Mouse (Mus musculus): ENCODE measurements around the gene Wdr45. TPM values are rescaled to one million over a fixed set of nuclear protein-coding genes. Genes with fewer than 3 reads are reported as not detected.

The Wdr45 gene
- polyA plus RNA-seq, 1 experiment from 2014 or later: 24.0 TPM

DNA sequence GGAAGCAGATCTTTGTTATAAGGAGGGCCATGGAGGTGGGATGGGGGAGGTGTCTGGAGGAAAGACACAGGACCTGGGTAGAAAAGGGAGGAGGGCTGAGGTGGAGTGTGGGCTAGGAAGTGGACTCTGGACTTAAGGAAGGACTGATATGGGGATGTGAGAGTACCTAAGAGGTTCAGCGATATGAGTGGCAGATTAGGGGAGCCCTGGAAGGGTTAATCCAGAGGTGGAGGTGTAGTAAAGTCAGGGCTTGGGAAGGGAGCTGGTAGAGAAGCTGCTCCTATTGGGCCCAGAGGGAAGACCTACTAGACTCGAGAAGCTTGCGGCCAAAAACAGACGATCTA lies 14.8 kb downstream of the Wdr45 start:
- no peaks in the 10 kb centered on the region for H3K27me3 ChIP-seq (ENCODE audit: control insufficient read depth, insufficient read depth, low read length)
- peak overlapping the region; percentile 64 for H3K4me2 ChIP-seq (ENCODE audit: low read length)
- 47% methylated on average over 4 of the region's 4 CpGs for WGBS
- peak overlapping the region; percentile 48 to 83 for H3K4me3 ChIP-seq (ENCODE audit: control insufficient read depth in 1 of 2, insufficient read depth in 1 of 2, low read depth in 1 of 2, low read length in 2 of 2)
- H3K27ac ChIP-seq (replicated peaks in 1 of 2; ENCODE audit: control insufficient read depth in 1 of 2, insufficient read depth in 1 of 2, low read depth in 2 of 2, low read length in 2 of 2): no peak overlapping the region
- no peaks in the 10 kb centered on the region for H3K4me1 ChIP-seq (ENCODE audit: control insufficient read depth in 2 of 2, insufficient read depth in 2 of 2, low read length in 2 of 2)
- no peaks in the 10 kb centered on the region for H3K9me3 ChIP-seq (ENCODE audit: control insufficient read depth, low read length)
- peak overlapping the region; percentile 50 for H3K9ac ChIP-seq (ENCODE audit: low read length)
- no peak for ATAC-seq (ENCODE audit: insufficient number of reproducible peaks, insufficient read depth, low FRiP score, low read depth)
- peaks cover 27% of the 10 kb centered on the region for H3K36me3 ChIP-seq (ENCODE audit: control insufficient read depth, insufficient read depth, low read length)

DNA sequence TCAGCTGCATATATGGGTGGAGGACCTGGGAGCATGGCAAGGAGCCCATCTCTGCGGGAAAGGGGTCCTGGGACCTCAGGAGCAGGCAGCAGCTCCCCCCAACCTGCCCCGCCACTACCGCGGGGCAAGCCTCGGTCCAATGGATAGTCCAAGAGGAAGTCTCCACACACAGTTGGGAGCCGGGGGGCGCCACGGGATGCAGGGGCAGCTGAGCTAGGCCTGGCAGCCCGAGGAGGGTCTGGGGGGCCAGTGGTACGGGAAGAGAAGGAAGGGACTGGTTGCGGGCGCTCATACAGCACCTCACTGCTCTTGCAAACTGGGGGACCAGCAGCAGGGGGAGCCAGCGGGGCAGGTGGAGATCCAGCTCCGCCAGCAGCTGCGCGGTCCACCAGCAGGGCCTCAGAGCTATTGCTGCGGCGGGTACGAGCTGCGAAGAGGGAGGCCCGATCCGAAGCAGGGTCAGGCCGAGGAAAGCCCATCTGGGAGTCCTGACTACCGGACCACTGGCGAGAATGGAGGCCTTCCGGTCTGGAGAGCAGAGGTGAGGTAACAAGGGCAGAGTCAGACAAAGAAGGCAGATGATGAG lies 19.5 kb downstream of the Wdr45 start:
- Histone ChIP-seq H3K4me3 (ENCODE audit: control insufficient read depth in 1 of 2, insufficient read depth in 1 of 2, low read depth in 1 of 2, low read length in 2 of 2) (no peak overlapping the region), H3K4me1 (ENCODE audit: control insufficient read depth in 2 of 2, insufficient read depth in 2 of 2, low read length in 2 of 2) (no peaks in the 10 kb centered on the region), H3K36me3 (ENCODE audit: control insufficient read depth, insufficient read depth, low read length) (no peaks in the 10 kb centered on the region), H3K9me3 (ENCODE audit: control insufficient read depth, low read length) (no peaks in the 10 kb centered on the region), H3K27ac (replicated peaks in 1 of 2; ENCODE audit: control insufficient read depth in 1 of 2, insufficient read depth in 1 of 2, low read depth in 2 of 2, low read length in 2 of 2) (no peak overlapping the region), H3K4me2 (ENCODE audit: low read length) (0 out of 2 replicates have a peak overlapping the region, but pooled peaks have one; percentile 8), H3K27me3 (ENCODE audit: control insufficient read depth, insufficient read depth, low read length) (no peaks in the 10 kb centered on the region), H3K9ac (ENCODE audit: low read length) (no peak overlapping the region; the same call in 1 of the 2 replicates)
- no peak for ATAC-seq (ENCODE audit: insufficient number of reproducible peaks, insufficient read depth, low FRiP score, low read depth)
- 17% methylated on average over 18 of the region's 26 CpGs for WGBS

DNA sequence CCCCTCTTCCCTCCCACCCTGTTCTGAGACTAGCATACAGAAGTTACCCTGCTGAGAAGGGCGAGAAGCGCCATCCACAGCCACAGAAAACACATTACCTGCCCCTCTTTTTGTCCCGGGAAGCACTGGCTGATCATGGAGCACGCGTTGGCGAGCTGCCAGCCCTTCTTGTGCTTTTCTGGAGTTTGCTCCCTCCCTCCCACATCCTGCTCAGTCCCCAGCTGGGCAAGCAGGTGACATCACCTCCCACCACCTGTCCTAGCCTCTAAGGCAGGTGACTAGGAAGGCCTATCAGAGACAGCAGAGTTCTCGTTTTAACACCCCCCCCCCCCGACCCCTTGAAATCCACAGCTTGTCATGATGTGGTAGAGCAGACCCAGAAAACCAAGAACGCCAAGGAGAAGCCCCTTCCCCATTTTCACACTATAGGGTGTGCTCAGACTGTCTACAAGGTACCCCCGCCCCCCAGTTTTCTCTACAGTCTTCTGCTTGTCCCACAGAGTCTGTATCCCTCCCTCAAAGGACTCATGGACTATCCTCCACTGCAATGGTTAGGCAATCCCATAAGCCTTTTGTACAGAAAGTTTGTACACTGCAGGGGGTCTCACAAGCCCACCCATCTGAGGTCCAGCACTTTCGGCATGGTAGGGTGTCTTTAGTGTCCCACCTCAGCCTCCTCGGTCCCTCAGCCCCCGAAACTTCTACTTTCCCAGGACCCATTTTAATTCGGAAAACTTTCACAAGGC lies 25.4 kb downstream of the Wdr45 start:
- Histone ChIP-seq H3K4me1 (ENCODE audit: control insufficient read depth in 2 of 2, insufficient read depth in 2 of 2, low read length in 2 of 2) (no peaks in the 10 kb centered on the region; a peak in 1 of 4 replicates), H3K4me3 (ENCODE audit: control insufficient read depth in 1 of 2, insufficient read depth in 1 of 2, low read depth in 1 of 2, low read length in 2 of 2) (no peak overlapping the region), H3K27me3 (ENCODE audit: control insufficient read depth, insufficient read depth, low read length) (no peaks in the 10 kb centered on the region), H3K36me3 (ENCODE audit: control insufficient read depth, insufficient read depth, low read length) (no peaks in the 10 kb centered on the region), H3K27ac (replicated peaks in 1 of 2; ENCODE audit: control insufficient read depth in 1 of 2, insufficient read depth in 1 of 2, low read depth in 2 of 2, low read length in 2 of 2) (no peak overlapping the region), H3K9me3 (ENCODE audit: control insufficient read depth, low read length) (no peaks in the 10 kb centered on the region), H3K9ac (ENCODE audit: low read length) (no peak overlapping the region), H3K4me2 (ENCODE audit: low read length) (no peak overlapping the region)
- 65% methylated on average over 14 of the region's 14 CpGs for WGBS
- ATAC-seq (ENCODE audit: insufficient number of reproducible peaks, insufficient read depth, low FRiP score, low read depth): no peak

DNA sequence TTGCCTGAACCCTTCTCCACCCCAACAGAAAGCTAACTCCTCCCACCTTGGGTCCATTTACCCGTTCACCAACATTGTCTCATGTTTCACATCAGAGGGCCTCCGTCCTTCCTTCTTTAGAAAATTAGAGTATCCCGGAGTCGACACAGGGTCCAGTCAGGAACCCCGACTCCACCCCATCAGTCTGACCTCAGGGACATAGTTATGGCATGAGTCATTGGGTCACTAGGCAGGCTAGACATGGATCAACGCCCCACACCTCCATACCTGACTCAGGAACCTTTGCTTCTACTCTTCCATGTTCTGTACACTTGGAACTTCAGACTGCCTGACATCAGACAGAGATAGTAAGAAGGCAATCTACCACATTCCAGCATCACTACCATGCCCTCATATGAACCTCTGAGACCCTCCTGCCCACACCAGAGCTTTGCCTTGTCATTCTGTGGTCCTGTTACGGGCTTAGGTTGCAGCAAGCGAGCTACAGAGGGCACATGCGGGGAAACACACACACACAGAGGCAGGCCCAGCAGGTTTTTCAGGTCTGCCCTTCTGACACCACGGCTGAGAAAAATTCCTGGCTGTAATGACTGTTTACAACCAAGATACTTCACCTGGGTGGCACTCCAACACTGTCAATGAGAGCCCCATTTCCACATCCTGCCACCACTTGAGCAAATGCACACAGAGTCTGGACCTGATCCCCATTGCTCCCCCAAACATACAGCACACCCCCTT lies 26.1 kb downstream of the Wdr45 start:
- no peak overlapping the region for H3K4me2 ChIP-seq (ENCODE audit: low read length)
- no peaks in the 10 kb centered on the region for H3K36me3 ChIP-seq (ENCODE audit: control insufficient read depth, insufficient read depth, low read length)
- H3K9me3 ChIP-seq (ENCODE audit: control insufficient read depth, low read length): no peaks in the 10 kb centered on the region
- no peaks in the 10 kb centered on the region for H3K27me3 ChIP-seq (ENCODE audit: control insufficient read depth, insufficient read depth, low read length)
- 37% methylated on average over 10 of the region's 10 CpGs for WGBS
- H3K9ac ChIP-seq (ENCODE audit: low read length): no peak overlapping the region
- no peak overlapping the region for H3K4me3 ChIP-seq (ENCODE audit: control insufficient read depth in 1 of 2, insufficient read depth in 1 of 2, low read depth in 1 of 2, low read length in 2 of 2)
- ATAC-seq (ENCODE audit: insufficient number of reproducible peaks, insufficient read depth, low FRiP score, low read depth): no peak
- H3K27ac ChIP-seq (replicated peaks in 1 of 2; ENCODE audit: control insufficient read depth in 1 of 2, insufficient read depth in 1 of 2, low read depth in 2 of 2, low read length in 2 of 2): no peak overlapping the region
- H3K4me1 ChIP-seq (ENCODE audit: control insufficient read depth in 2 of 2, insufficient read depth in 2 of 2, low read length in 2 of 2): no peaks in the 10 kb centered on the region; a peak in 1 of 4 replicates

DNA sequence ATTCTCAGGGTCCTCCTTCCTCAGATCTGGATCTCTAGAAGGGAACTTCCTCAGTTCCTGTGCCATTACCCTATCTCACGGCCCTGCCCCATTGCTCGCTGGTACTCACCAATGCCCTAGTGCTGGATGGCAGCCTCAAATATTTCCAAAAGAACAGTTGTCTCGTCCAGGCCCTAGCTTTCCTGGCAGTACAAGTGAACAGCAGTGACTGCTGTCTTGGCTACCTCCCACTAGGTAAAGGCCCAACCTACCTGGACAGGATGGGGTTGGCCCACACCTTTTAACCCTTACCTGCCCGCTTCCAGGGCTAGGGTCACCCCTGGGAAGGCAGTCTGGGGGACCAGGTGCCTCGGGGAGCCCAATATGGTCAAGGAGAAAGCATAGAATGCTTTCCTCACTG lies 27.0 kb downstream of the Wdr45 start:
- no peaks in the 10 kb centered on the region; a peak in 1 of 4 replicates for H3K4me1 ChIP-seq (ENCODE audit: control insufficient read depth in 2 of 2, insufficient read depth in 2 of 2, low read length in 2 of 2)
- no peak overlapping the region for H3K9ac ChIP-seq (ENCODE audit: low read length)
- H3K27me3 ChIP-seq (ENCODE audit: control insufficient read depth, insufficient read depth, low read length): no peaks in the 10 kb centered on the region
- 73% methylated on average over 5 of the region's 5 CpGs for WGBS
- H3K4me3 ChIP-seq (ENCODE audit: control insufficient read depth in 1 of 2, insufficient read depth in 1 of 2, low read depth in 1 of 2, low read length in 2 of 2): no peak overlapping the region
- ATAC-seq (ENCODE audit: insufficient number of reproducible peaks, insufficient read depth, low FRiP score, low read depth): no peak
- H3K9me3 ChIP-seq (ENCODE audit: control insufficient read depth, low read length): no peaks in the 10 kb centered on the region
- no peak overlapping the region for H3K4me2 ChIP-seq (ENCODE audit: low read length)
- H3K27ac ChIP-seq (replicated peaks in 1 of 2; ENCODE audit: control insufficient read depth in 1 of 2, insufficient read depth in 1 of 2, low read depth in 2 of 2, low read length in 2 of 2): no peak overlapping the region
- no peaks in the 10 kb centered on the region for H3K36me3 ChIP-seq (ENCODE audit: control insufficient read depth, insufficient read depth, low read length)

DNA sequence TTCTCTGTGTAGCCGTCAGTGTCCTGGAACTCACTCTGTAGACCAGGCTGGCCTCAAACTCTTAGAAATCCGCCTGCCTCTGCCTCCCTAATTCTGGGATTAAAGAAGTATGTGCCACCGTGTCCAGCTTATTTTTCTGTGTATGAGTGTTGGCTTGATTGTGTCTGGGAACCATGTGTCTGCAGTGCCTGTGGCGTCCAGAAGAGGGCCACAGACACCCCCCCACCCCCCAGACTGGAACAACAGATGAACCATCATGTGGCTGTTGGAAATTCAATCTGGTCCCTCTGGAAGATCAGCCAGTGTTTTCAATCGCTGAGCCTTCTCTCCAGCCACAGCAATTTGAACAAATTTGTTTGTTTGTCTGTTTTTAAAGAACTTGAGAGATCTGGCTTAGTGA lies 29.3 kb downstream of the Wdr45 start:
- Histone ChIP-seq H3K9ac (ENCODE audit: low read length) (no peak overlapping the region), H3K27ac (replicated peaks in 1 of 2; ENCODE audit: control insufficient read depth in 1 of 2, insufficient read depth in 1 of 2, low read depth in 2 of 2, low read length in 2 of 2) (no peak overlapping the region), H3K4me2 (ENCODE audit: low read length) (no peak overlapping the region), H3K27me3 (ENCODE audit: control insufficient read depth, insufficient read depth, low read length) (no peaks in the 10 kb centered on the region), H3K9me3 (ENCODE audit: control insufficient read depth, low read length) (no peaks in the 10 kb centered on the region), H3K4me1 (ENCODE audit: control insufficient read depth in 2 of 2, insufficient read depth in 2 of 2, low read length in 2 of 2) (no peaks in the 10 kb centered on the region; a peak in 1 of 4 replicates), H3K4me3 (ENCODE audit: control insufficient read depth in 1 of 2, insufficient read depth in 1 of 2, low read depth in 1 of 2, low read length in 2 of 2) (no peak overlapping the region), H3K36me3 (ENCODE audit: control insufficient read depth, insufficient read depth, low read length) (no peaks in the 10 kb centered on the region)
- WGBS: 53% methylated on average over 5 of the region's 5 CpGs
- ATAC-seq (ENCODE audit: insufficient number of reproducible peaks, insufficient read depth, low FRiP score, low read depth): no peak

DNA sequence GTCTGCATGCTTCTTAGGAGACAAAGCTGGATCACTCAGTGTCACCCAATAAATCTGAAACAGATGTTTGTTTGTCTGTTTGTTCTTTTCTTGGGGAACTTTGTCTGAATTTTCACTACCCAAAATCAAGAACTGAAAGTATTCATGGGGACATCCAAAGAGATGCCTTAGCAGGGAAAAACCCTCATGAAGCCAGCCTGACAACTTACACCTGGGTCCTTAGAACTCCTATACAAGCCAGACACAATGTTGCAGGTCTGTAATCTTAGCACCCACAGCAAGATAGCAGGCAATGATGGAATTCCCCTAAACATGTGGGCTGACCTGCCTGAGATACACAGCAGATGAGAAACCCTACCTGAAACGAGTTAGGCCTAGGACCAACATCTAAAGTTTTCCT lies 30.8 kb downstream of the Wdr45 start:
- H3K36me3 ChIP-seq (ENCODE audit: control insufficient read depth, insufficient read depth, low read length): no peaks in the 10 kb centered on the region
- no peak overlapping the region for H3K4me2 ChIP-seq (ENCODE audit: low read length)
- no peaks in the 10 kb centered on the region for H3K27me3 ChIP-seq (ENCODE audit: control insufficient read depth, insufficient read depth, low read length)
- WGBS: 52% methylated on average over 1 of the region's 1 CpGs
- no peak overlapping the region for H3K4me3 ChIP-seq (ENCODE audit: control insufficient read depth in 1 of 2, insufficient read depth in 1 of 2, low read depth in 1 of 2, low read length in 2 of 2)
- H3K9ac ChIP-seq (ENCODE audit: low read length): no peak overlapping the region
- no peaks in the 10 kb centered on the region; a peak in 1 of 4 replicates for H3K4me1 ChIP-seq (ENCODE audit: control insufficient read depth in 2 of 2, insufficient read depth in 2 of 2, low read length in 2 of 2)
- no peak overlapping the region for H3K27ac ChIP-seq (replicated peaks in 1 of 2; ENCODE audit: control insufficient read depth in 1 of 2, insufficient read depth in 1 of 2, low read depth in 2 of 2, low read length in 2 of 2)
- ATAC-seq (ENCODE audit: insufficient number of reproducible peaks, insufficient read depth, low FRiP score, low read depth): no peak
- H3K9me3 ChIP-seq (ENCODE audit: control insufficient read depth, low read length): no peaks in the 10 kb centered on the region

All from heart, embryonic 14.5 days (tissue).